Mouse (Mus musculus) neural tube, embryonic 12.5 days (tissue): Measurements from ENCODE around the gene Sema4f. TPM values are rescaled to one million over a fixed set of nuclear protein-coding genes. Genes with fewer than 3 reads are reported as not detected.

ENCODE experiments used
- polyA plus RNA-seq: library from polyadenylated mRNA; unstranded; fragments of >200 nt; fragmentation: Nextera tagmentation; extraction: Ambion mirVana; gene quantifications from 2 replicates; pipeline ENCODE4 v1.2.1, GENCODE M21; 2016

Sema4f gene
- polyA plus RNA-seq, 1 experiment from 2014 or later, result 15.1 TPM

Other genes with a start within 250 kb of the Sema4f start
- 102 and 106 TPM in 2 replicates for gene Pole4, start 234.4 kb downstream of the Sema4f start, polyA plus RNA-seq
- gene Hk2, start 165.3 kb downstream of the Sema4f start, polyA plus RNA-seq, result 8.1 and 10.3 TPM in 2 replicates
- 0.49 TPM in 1 of 2 replicates, not detected in the other for gene M1ap, start 7.1 kb upstream of the Sema4f start, polyA plus RNA-seq
- gene Dok1, start 93.7 kb upstream of the Sema4f start, polyA plus RNA-seq, result 5.8 and 6.5 TPM in 2 replicates
- 9.1 and 9.4 TPM in 2 replicates for gene Loxl3, start 94.4 kb upstream of the Sema4f start, polyA plus RNA-seq
- 158 and 167 TPM in 2 replicates for gene Aup1, start 114.8 kb upstream of the Sema4f start, polyA plus RNA-seq
- 68.0 and 70.6 TPM in 2 replicates for gene Htra2, start 115.5 kb upstream of the Sema4f start, polyA plus RNA-seq
- 1.8 and 2.1 TPM in 2 replicates for gene Dqx1, start 118.1 kb upstream of the Sema4f start, polyA plus RNA-seq
- gene Tlx2, start 130.5 kb upstream of the Sema4f start, polyA plus RNA-seq, result 27.0 and 42.3 TPM in 2 replicates
- gene Pcgf1, start 138.1 kb upstream of the Sema4f start, polyA plus RNA-seq, result 43.6 and 52.3 TPM in 2 replicates
- gene Lbx2, start 146.6 kb upstream of the Sema4f start, polyA plus RNA-seq, result 0.57 and 2.8 TPM in 2 replicates
- gene Ccdc142, start 161.8 kb upstream of the Sema4f start, polyA plus RNA-seq, result 2.7 and 4.3 TPM in 2 replicates
- gene Gm42688, start 161.8 kb upstream of the Sema4f start, polyA plus RNA-seq, result 4.8 and 5.1 TPM in 2 replicates
- gene Mrpl53, start 169.3 kb upstream of the Sema4f start, polyA plus RNA-seq, result 124 and 128 TPM in 2 replicates
- 39.4 and 39.5 TPM in 2 replicates for gene Mogs, start 175.7 kb upstream of the Sema4f start, polyA plus RNA-seq
- gene Wbp1, start 181.8 kb upstream of the Sema4f start, polyA plus RNA-seq, result 233 and 254 TPM in 2 replicates
- 17.6 and 18.7 TPM in 2 replicates for gene Ino80b, start 185.7 kb upstream of the Sema4f start, polyA plus RNA-seq
- 33.7 and 38.0 TPM in 2 replicates for gene Rtkn, start 195.7 kb upstream of the Sema4f start, polyA plus RNA-seq
- 11.5 and 13.5 TPM in 2 replicates for gene Wdr54, start 216.6 kb upstream of the Sema4f start, polyA plus RNA-seq
- 2.6 TPM in 2 replicates for gene 1700003E16Rik, start 216.6 kb upstream of the Sema4f start, polyA plus RNA-seq
- 181 and 196 TPM in 2 replicates for gene Dctn1, start 226.2 kb upstream of the Sema4f start, polyA plus RNA-seq